Mouse (Mus musculus): ENCODE results near the gene Edaradd. TPM values are rescaled to one million over a fixed set of nuclear protein-coding genes. Genes with fewer than 3 reads are reported as not detected.
"Not testable (repeated sequence)": the region's sequence is repeated elsewhere in the genome, so short reads cannot be mapped to it uniquely, and the experiment has no call there.

Gene Edaradd
- polyA plus RNA-seq, 1 experiment from 2014 or later, result 1.6 TPM

- no peaks in the 10 kb centered on the region for H3K36me3 ChIP-seq (ENCODE audit: insufficient read depth, low read length)
- TF ChIP-seq CTCF (IDR thresholded peaks at IDR 0.05; ENCODE audit: low read depth), result peak; percentile 95
- H3K27ac ChIP-seq, result no peak overlapping the region
- WGBS, result 41% methylated on average over 8 of the region's 8 CpGs
- H3K27me3 ChIP-seq (ENCODE audit: insufficient read depth, low read length), result no peaks in the 10 kb centered on the region
- H3K9me3 ChIP-seq (replicated peaks; ENCODE audit: low read length), result no peaks in the 10 kb centered on the region
- peak; percentile 85 for DNase-seq (ENCODE audit: low spot score)
- peak; percentile 44; the same call in 1 of the 2 replicates for ATAC-seq (replicated peaks; ENCODE audit: low FRiP score, low read depth)
- H3K4me1 ChIP-seq (replicated peaks; ENCODE audit: insufficient read depth, low read length), result no peaks in the 10 kb centered on the region
- no peak overlapping the region for H3K9ac ChIP-seq (ENCODE audit: low read depth, low read length)
- H3K4me2 ChIP-seq (ENCODE audit: low read length), result no peak overlapping the region
- H3K4me3 ChIP-seq (replicated peaks; ENCODE audit: low read depth, low read length), result no peak overlapping the region
These were observed 46.4 kb downstream of the Edaradd start for GRCm38 (mm10) chr13:12473724-12474378.

GRCm38 (mm10) chr13:12468488-12468887 lies 51.8 kb downstream of the Edaradd start:
- DNase-seq (ENCODE audit: low spot score) (no peak), ATAC-seq (replicated peaks; ENCODE audit: low FRiP score, low read depth) (no peak)
- H3K27ac ChIP-seq, result no peak overlapping the region

GRCm38 (mm10) chr13:12464844-12465243 lies 55.4 kb downstream of the Edaradd start, which contains the start of gene Lgals8:
Lgals8 (minus strand) TSS chr13:12464944.
- Histone ChIP-seq H3K36me3 (ENCODE audit: insufficient read depth, low read length) (no peaks in the 10 kb centered on the region), H3K4me2 (ENCODE audit: low read length) (no peak within 1 kb of the TSS), H3K27ac (no peak within 1 kb of the TSS), H3K4me3 (replicated peaks; ENCODE audit: low read depth, low read length) (no peak within 1 kb of the TSS), H3K4me1 (replicated peaks; ENCODE audit: insufficient read depth, low read length) (no peaks in the 10 kb centered on the region; the same call in 1 of the 2 replicates), H3K27me3 (ENCODE audit: insufficient read depth, low read length) (no peaks in the 10 kb centered on the region), H3K9me3 (replicated peaks; ENCODE audit: low read length) (no peaks in the 10 kb centered on the region), H3K9ac (ENCODE audit: low read depth, low read length) (no peak within 1 kb of the TSS)
- DNase-seq (ENCODE audit: low spot score) (no peak), ATAC-seq (replicated peaks; ENCODE audit: low FRiP score, low read depth) (no peak)
- WGBS, result 82% methylated on average over 1 of the region's 1 CpGs
- no peak for TF ChIP-seq CTCF (IDR thresholded peaks at IDR 0.05; ENCODE audit: low read depth)

More at GRCm38 (mm10) chr13:12468488-12468887, 51.8 kb downstream of the Edaradd start:
- Histone ChIP-seq H3K9ac (ENCODE audit: low read depth, low read length) (no peak overlapping the region), H3K4me2 (ENCODE audit: low read length) (no peak overlapping the region), H3K36me3 (ENCODE audit: insufficient read depth, low read length) (no peaks in the 10 kb centered on the region), H3K27me3 (ENCODE audit: insufficient read depth, low read length) (no peaks in the 10 kb centered on the region), H3K4me3 (replicated peaks; ENCODE audit: low read depth, low read length) (no peak overlapping the region), H3K4me1 (replicated peaks; ENCODE audit: insufficient read depth, low read length) (no peaks in the 10 kb centered on the region), H3K9me3 (replicated peaks; ENCODE audit: low read length) (no peaks in the 10 kb centered on the region)
- no peak for TF ChIP-seq CTCF (IDR thresholded peaks at IDR 0.05; ENCODE audit: low read depth)
- WGBS, result 79% methylated on average over 1 of the region's 1 CpGs

GRCm38 (mm10) chr13:12464159-12464558 lies 56.1 kb downstream of the Edaradd start:
- ATAC-seq (replicated peaks; ENCODE audit: low FRiP score, low read depth); H3K9me3 ChIP-seq (replicated peaks; ENCODE audit: low read length); H3K4me2 ChIP-seq (ENCODE audit: low read length); H3K27me3 ChIP-seq (ENCODE audit: insufficient read depth, low read length); H3K36me3 ChIP-seq (ENCODE audit: insufficient read depth, low read length); H3K27ac ChIP-seq; DNase-seq (ENCODE audit: low spot score); H3K4me1 ChIP-seq (replicated peaks; ENCODE audit: insufficient read depth, low read length); H3K4me3 ChIP-seq (replicated peaks; ENCODE audit: low read depth, low read length); H3K9ac ChIP-seq (ENCODE audit: low read depth, low read length): not testable (repeated sequence)
- 72% methylated on average over 6 of the region's 6 CpGs for WGBS

GRCm38 (mm10) chr13:12462623-12463022 lies 57.6 kb downstream of the Edaradd start:
- H3K4me1 ChIP-seq (replicated peaks; ENCODE audit: insufficient read depth, low read length), result no peaks in the 10 kb centered on the region; the same call in 1 of the 2 replicates
- DNase-seq (ENCODE audit: low spot score), result no peak
- WGBS, result 77% methylated on average over 4 of the region's 4 CpGs
- H3K4me3 ChIP-seq (replicated peaks; ENCODE audit: low read depth, low read length), result no peak overlapping the region
- no peak for ATAC-seq (replicated peaks; ENCODE audit: low FRiP score, low read depth)
- no peaks in the 10 kb centered on the region for H3K36me3 ChIP-seq (ENCODE audit: insufficient read depth, low read length)
- no peaks in the 10 kb centered on the region for H3K9me3 ChIP-seq (replicated peaks; ENCODE audit: low read length)
- no peak for TF ChIP-seq CTCF (IDR thresholded peaks at IDR 0.05; ENCODE audit: low read depth)
- H3K9ac ChIP-seq (ENCODE audit: low read depth, low read length), result no peak overlapping the region
- H3K27ac ChIP-seq, result no peak overlapping the region
- H3K27me3 ChIP-seq (ENCODE audit: insufficient read depth, low read length), result no peaks in the 10 kb centered on the region
- H3K4me2 ChIP-seq (ENCODE audit: low read length), result no peak overlapping the region

GRCm38 (mm10) chr13:12461730-12462119 lies 58.5 kb downstream of the Edaradd start:
- under 1% methylated on average over 7 of the region's 7 CpGs for WGBS
- peak overlapping the region; percentile 73 for H3K4me2 ChIP-seq (ENCODE audit: low read length)
- TF ChIP-seq CTCF (IDR thresholded peaks at IDR 0.05; ENCODE audit: low read depth), result no peak
- H3K9ac ChIP-seq (ENCODE audit: low read depth, low read length), result peak overlapping the region; percentile 28; the same call in 1 of the 2 replicates
- no peaks in the 10 kb centered on the region for H3K27me3 ChIP-seq (ENCODE audit: insufficient read depth, low read length)
- H3K4me3 ChIP-seq (replicated peaks; ENCODE audit: low read depth, low read length), result peak overlapping the region; percentile 82
- no peaks in the 10 kb centered on the region; the same call in 1 of the 2 replicates for H3K4me1 ChIP-seq (replicated peaks; ENCODE audit: insufficient read depth, low read length)
- no peak; the same call in 1 of the 2 replicates for ATAC-seq (replicated peaks; ENCODE audit: low FRiP score, low read depth)
- DNase-seq (ENCODE audit: low spot score), result peak; percentile 49
- 0 out of 2 replicates have a peak, but pooled peaks cover 1% of the 10 kb centered on the region for H3K36me3 ChIP-seq (ENCODE audit: insufficient read depth, low read length)
- H3K27ac ChIP-seq, result 0 out of 2 replicates have a peak overlapping the region, but pooled peaks have one; percentile 34
- no peaks in the 10 kb centered on the region for H3K9me3 ChIP-seq (replicated peaks; ENCODE audit: low read length)
